Mouse (Mus musculus) bone marrow macrophage, adult 2 months (primary cell): ENCODE measurements at regions not wholly inside any gene's neighbourhood (a gene's known extent, or its start where the extent isn't known, plus 50 kb on each side); places are given as distances from the start of the nearest gene placed in this dataset.

Experiments used
- CTCF ChIP-seq: IDR thresholded peaks from 2 replicates; pipeline ENCODE4 v1.5.1; 2012; ENCODE audit warnings: low read depth, mild to moderate bottlenecking, low read length, moderate library complexity
- POLR2A ChIP-seq: IDR thresholded peaks from 2 replicates; pipeline ENCODE4 v1.6.1; 2012; ENCODE audit warnings: mild to moderate bottlenecking, low read depth, low read length, borderline replicate concordance

- TF ChIP-seq POLR2A (no peak), CTCF (no peak)
These were observed 96.0 kb upstream of the Eepd1 start for GRCm38 (mm10) chr9:25385333-25385732.
